Mouse (Mus musculus) lung, postnatal 0 days (tissue): ENCODE measurements around the gene Spata13.

Experiments used
- CTCF ChIP-seq: IDR thresholded peaks from 2 replicates; pipeline ENCODE4 v1.5.1; 2016; ENCODE audit warnings: antibody characterized with exemption, mild to moderate bottlenecking
- EP300 ChIP-seq: IDR thresholded peaks from 2 replicates; pipeline ENCODE4 v1.6.1; 2016; ENCODE audit warnings: antibody characterized with exemption, mild to moderate bottlenecking, control low read depth

- TF ChIP-seq CTCF (no peak), EP300 (no peak)
Measured at GRCm38 (mm10) chr14:60804978-60805377, 171.2 kb downstream of the Spata13 start.
